Comparison of ENCODE assay signal across 11 mouse cellular contexts in the genomic region with DNA sequence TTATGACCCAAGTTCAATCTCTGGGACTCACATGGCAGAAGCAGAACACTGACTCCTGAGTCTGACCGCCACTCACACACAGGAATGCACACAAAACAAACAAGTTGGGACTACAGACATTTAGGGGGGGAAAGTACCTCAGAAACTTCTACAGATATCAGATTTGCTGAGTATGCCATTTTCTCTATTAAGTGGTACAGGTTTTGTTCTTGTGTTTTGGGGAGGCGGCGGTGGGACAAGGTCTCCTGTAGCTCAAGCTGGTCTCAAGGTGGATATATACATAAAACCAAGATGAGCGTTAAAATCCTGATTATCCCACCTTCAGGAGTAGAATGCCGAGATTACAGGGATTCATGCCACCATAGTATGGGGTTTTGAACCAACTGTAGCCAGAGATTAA. TPM values are rescaled to one million over a fixed set of nuclear protein-coding genes. Genes with fewer than 3 reads are reported as not detected.
A peak's percentile ranks its signal among the peaks of the same experiment; 100 is the strongest.
DNase-seq lines count a peak whose midpoint lies in the region; ATAC-seq and TF ChIP-seq lines count a peak whose summit lies in the region.
"Had no signal": no experiment of that assay in that cellular context is flagged by ENCODE, and none has a peak within 500 bp of the region (broad histone marks: within the 10 kb centered on the region; RNA-seq: fewer than 3 reads in every experiment).

No protein-coding gene starts in this region.

- intact Hi-C loops in heart, postnatal 36 days (cut with DNase I) = loop anchor here (5.0 kb wide), 1 partner anchor 146 kb away; no protein-coding TSS in a partner anchor

- no peak overlapping the region for H3K9ac ChIP-seq in heart, embryonic 11.5 days (ENCODE audit: low read depth, low read length)
- H3K9ac ChIP-seq in hindbrain, embryonic 13.5 days = no peak overlapping the region
- no peak overlapping the region for H3K9ac ChIP-seq in liver, postnatal 0 days (replicated peaks)

- no peak for TF ChIP-seq EP300 in liver, postnatal 0 days (IDR thresholded peaks at IDR 0.05; ENCODE audit: low read depth)

- no peak for DNase-seq in heart, postnatal 36 days
- no peak for DNase-seq in G1E (ENCODE audit: low spot score)
- DNase-seq in liver, postnatal 0 days = no peak
- DNase-seq in B cell, adult 2 months = no peak
- no peak for DNase-seq in adrenal gland, adult 8-10 months
- no peak for DNase-seq in adrenal gland, postnatal 4 days (ENCODE audit: low spot score in 2 of 2)
- DNase-seq: adrenal gland, postnatal 36 days; kidney, adult 11 months had no signal

- peaks cover 38% of the 10 kb centered on the region for H3K4me1 ChIP-seq in heart, embryonic 11.5 days (ENCODE audit: control insufficient read depth, insufficient read depth, low read length)
- H3K4me1 ChIP-seq in G1E (ENCODE audit: insufficient read depth, low read depth, low read length) = peaks cover 70% of the 10 kb centered on the region
- peaks cover 36% of the 10 kb centered on the region for H3K4me1 ChIP-seq in hindbrain, embryonic 13.5 days (replicated peaks)
- peaks cover 47% of the 10 kb centered on the region for H3K4me1 ChIP-seq in liver, postnatal 0 days (ENCODE audit: insufficient read depth)

- WGBS in heart, embryonic 11.5 days (ENCODE audit: insufficient replicate concordance) = 93% methylated on average over 5 of the region's 5 CpGs
- WGBS in hindbrain, embryonic 13.5 days = 96% methylated on average over 5 of the region's 5 CpGs
- 89% methylated on average over 5 of the region's 5 CpGs for WGBS in liver, postnatal 0 days (ENCODE audit: insufficient replicate concordance)

- no peaks in the 10 kb centered on the region for H3K27me3 ChIP-seq in heart, embryonic 11.5 days (ENCODE audit: control insufficient read depth, insufficient read depth, low read length)
- H3K27me3 ChIP-seq in G1E (ENCODE audit: insufficient read depth, low read length) = no peaks in the 10 kb centered on the region
- no peaks in the 10 kb centered on the region for H3K27me3 ChIP-seq in hindbrain, embryonic 13.5 days
- no peaks in the 10 kb centered on the region for H3K27me3 ChIP-seq in liver, postnatal 0 days (ENCODE audit: insufficient read depth, low read length)
- H3K27me3 ChIP-seq: midbrain, embryonic 12.5 days had no signal

- H3K4me2 ChIP-seq in heart, embryonic 11.5 days = peak overlapping the region; percentile 80
- H3K4me2 ChIP-seq in hindbrain, embryonic 13.5 days = peak overlapping the region; percentile 92
- H3K4me2 ChIP-seq in liver, postnatal 0 days (ENCODE audit: low read depth, low read length) = peak overlapping the region; percentile 94

- H3K9me3 ChIP-seq in heart, embryonic 11.5 days (replicated peaks; ENCODE audit: control insufficient read depth, low read length) = no peaks in the 10 kb centered on the region
- H3K9me3 ChIP-seq in G1E (replicated peaks) = no peaks in the 10 kb centered on the region
- H3K9me3 ChIP-seq in hindbrain, embryonic 13.5 days = no peaks in the 10 kb centered on the region
- no peaks in the 10 kb centered on the region for H3K9me3 ChIP-seq in liver, postnatal 0 days (ENCODE audit: low read length)
- H3K9me3 ChIP-seq: midbrain, embryonic 12.5 days had no signal

- no peaks in the 10 kb centered on the region for H3K36me3 ChIP-seq in heart, embryonic 11.5 days (ENCODE audit: control insufficient read depth, insufficient read depth, low read length)
- peaks cover 16% of the 10 kb centered on the region for H3K36me3 ChIP-seq in G1E (replicated peaks)
- no peaks in the 10 kb centered on the region for H3K36me3 ChIP-seq in hindbrain, embryonic 13.5 days
- no peaks in the 10 kb centered on the region for H3K36me3 ChIP-seq in liver, postnatal 0 days (replicated peaks; ENCODE audit: insufficient read depth, low read length)
- H3K36me3 ChIP-seq: midbrain, embryonic 12.5 days had no signal

- H3K4me3 ChIP-seq in heart, embryonic 11.5 days (ENCODE audit: low read depth, low read length) = peak overlapping the region; percentile 94; the same call in 1 of the 2 replicates
- H3K4me3 ChIP-seq in G1E (ENCODE audit: low read depth, low read length) = peak overlapping the region; percentile 90; the same call in 1 of the 2 replicates
- H3K4me3 ChIP-seq in hindbrain, embryonic 13.5 days = peak overlapping the region; percentile 86; the same call in 1 of the 2 replicates
- H3K4me3 ChIP-seq in liver, postnatal 0 days (ENCODE audit: low read depth, low read length) = no peak overlapping the region

- no peak for TF ChIP-seq CTCF in G1E (IDR thresholded peaks at IDR 0.05; ENCODE audit: low read depth, low read length)
- no peak for TF ChIP-seq CTCF in liver, postnatal 0 days (IDR thresholded peaks at IDR 0.05; ENCODE audit: low read depth)

- ATAC-seq in heart, embryonic 11.5 days (replicated peaks; ENCODE audit: insufficient number of reproducible peaks, low FRiP score, low TSS enrichment) = no peak
- no peak for ATAC-seq in G1E (ENCODE audit: extremely low read depth, insufficient number of reproducible peaks, low FRiP score, poor library complexity, severe bottlenecking)
- ATAC-seq in hindbrain, embryonic 13.5 days (ENCODE audit: low FRiP score) = no peak
- ATAC-seq in liver, postnatal 0 days = no peak

- H3K27ac ChIP-seq in heart, embryonic 11.5 days (ENCODE audit: low read depth, low read length) = no peak overlapping the region
- no peak overlapping the region for H3K27ac ChIP-seq in hindbrain, embryonic 13.5 days
- no peak overlapping the region for H3K27ac ChIP-seq in liver, postnatal 0 days (ENCODE audit: low read depth)

RNA-seq across cellular contexts. Expression of a gene that starts 1.9 kb away (rescaled TPM):
- polyA plus RNA-seq in heart, embryonic 11.5 days (2014; fragmentation: Nextera tagmentation; extraction: Ambion mirVana) = 12.4 and 13.4 TPM in 2 replicates
- 10 to 100 TPM; 14.3 to 16.4 TPM for total RNA-seq in heart, postnatal 36 days (2021)
- total RNA-seq in G1E (2014; fragmentation: Nextera tagmentation) (72.4 and 79.7 TPM in 2 replicates), G1E (2017) (25.6 and 30.3 TPM in 2 replicates)
- polyA plus RNA-seq in G1E (2012) = 60.5 and 70.4 TPM in 2 replicates
- polyA plus RNA-seq in hindbrain, embryonic 13.5 days (2015; fragmentation: Nextera tagmentation; extraction: Ambion mirVana) = 7.3 and 8.8 TPM in 2 replicates
- 3.1 and 4.3 TPM in 2 replicates for polyA plus RNA-seq in liver, postnatal 0 days (2015; fragmentation: Nextera tagmentation; extraction: Ambion mirVana)
- 10 to 100 TPM; 21.2 to 31.7 (median 26.4) TPM for total RNA-seq in adrenal gland, adult 8-10 months (2022)
- total RNA-seq in adrenal gland, postnatal 4 days (2021) = 10 to 100 TPM; 26.7 to 36.0 TPM

RNA-seq across cellular contexts. Expression of a gene that starts 44.0 kb away (rescaled TPM):
- 135 and 186 TPM in 2 replicates for polyA plus RNA-seq in heart, embryonic 11.5 days (2014; fragmentation: Nextera tagmentation; extraction: Ambion mirVana)
- total RNA-seq in heart, postnatal 36 days (2021) = 10 to 100 TPM; 51.2 to 52.2 TPM
- total RNA-seq in G1E (2014; fragmentation: Nextera tagmentation) (177 and 221 TPM in 2 replicates), G1E (2017) (395 and 472 TPM in 2 replicates)
- 6.3 and 7.7 TPM in 2 replicates for polyA plus RNA-seq in G1E (2012)
- 174 and 177 TPM in 2 replicates for polyA plus RNA-seq in hindbrain, embryonic 13.5 days (2015; fragmentation: Nextera tagmentation; extraction: Ambion mirVana)
- polyA plus RNA-seq in liver, postnatal 0 days (2015; fragmentation: Nextera tagmentation; extraction: Ambion mirVana) = 82.0 and 89.4 TPM in 2 replicates
- total RNA-seq in adrenal gland, adult 8-10 months (2022) = 100 to 1,000 TPM in 3 of 4 experiments, 10 to 100 TPM in 1; 90.9 to 110 (median 105) TPM
- 100 to 1,000 TPM; 114 to 116 TPM for total RNA-seq in adrenal gland, postnatal 4 days (2021)
